Mouse (Mus musculus) urinary bladder, postnatal 25 days (tissue): ENCODE measurements at regions not wholly inside any gene's neighbourhood (a gene's known extent, or its start where the extent isn't known, plus 50 kb on each side); places are given as distances from the start of the nearest gene placed in this dataset.

Source experiments
- DNase-seq: peaks from one replicate; pipeline ENCODE4 v3.0.0; 2022; ENCODE audit warnings: low spot score

DNA sequence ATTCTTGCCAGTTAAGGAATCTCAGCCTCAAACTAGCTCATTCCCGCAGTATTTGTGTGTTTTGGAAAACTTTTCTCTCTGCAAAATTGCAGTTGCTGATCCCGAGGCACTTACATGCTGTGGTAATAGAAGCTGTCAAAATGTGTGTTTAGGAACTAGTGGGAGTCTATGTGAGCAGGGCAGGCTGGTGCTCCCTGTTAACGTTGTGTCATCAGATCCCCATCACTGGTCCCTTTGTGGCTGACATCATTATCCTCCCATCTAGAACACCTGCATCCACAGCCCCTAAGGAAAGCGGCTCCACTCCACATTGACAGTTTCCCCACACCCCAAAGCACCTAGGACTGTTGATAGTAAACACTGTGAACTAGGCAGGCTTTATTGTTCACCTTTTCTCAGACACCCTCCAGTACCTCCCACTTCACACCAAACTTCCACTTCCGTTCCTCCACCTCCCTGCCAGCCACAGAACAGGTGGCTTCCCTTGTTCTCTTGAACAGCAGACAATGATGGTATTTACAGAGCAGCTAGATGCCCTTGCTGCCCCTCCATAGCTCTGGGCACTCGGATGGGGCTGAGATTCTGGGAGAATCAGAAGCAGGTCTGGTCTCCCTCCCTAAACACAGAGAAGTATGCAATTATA lies 275.8 kb downstream of the Gm19410 start:
- no peak for DNase-seq

DNA sequence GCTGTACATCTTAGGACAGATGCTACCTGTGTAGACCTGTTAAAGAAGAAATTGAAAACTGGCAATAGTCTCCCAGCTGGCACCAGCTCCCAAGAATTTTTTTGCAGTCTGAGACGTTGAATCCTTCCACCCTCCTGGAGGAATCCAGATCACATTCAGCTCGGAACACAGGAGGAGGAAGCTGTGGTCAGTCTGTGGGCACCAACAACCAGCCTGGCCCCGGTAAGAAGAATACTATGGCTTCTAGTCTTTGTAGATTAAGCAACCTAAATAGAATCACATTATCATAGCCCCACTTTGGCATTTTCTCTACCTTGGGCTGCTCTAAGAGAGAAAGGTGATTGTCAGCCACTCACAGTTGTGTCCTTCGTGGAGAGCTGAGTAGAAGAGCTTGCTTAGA lies 277.0 kb downstream of the Gm19410 start:
- no peak for DNase-seq
